Mouse (Mus musculus): ENCODE measurements around the gene Brix1.
"Not testable (repeated sequence)": the region's sequence is repeated elsewhere in the genome, so short reads cannot be mapped to it uniquely, and the experiment has no call there.

DNA sequence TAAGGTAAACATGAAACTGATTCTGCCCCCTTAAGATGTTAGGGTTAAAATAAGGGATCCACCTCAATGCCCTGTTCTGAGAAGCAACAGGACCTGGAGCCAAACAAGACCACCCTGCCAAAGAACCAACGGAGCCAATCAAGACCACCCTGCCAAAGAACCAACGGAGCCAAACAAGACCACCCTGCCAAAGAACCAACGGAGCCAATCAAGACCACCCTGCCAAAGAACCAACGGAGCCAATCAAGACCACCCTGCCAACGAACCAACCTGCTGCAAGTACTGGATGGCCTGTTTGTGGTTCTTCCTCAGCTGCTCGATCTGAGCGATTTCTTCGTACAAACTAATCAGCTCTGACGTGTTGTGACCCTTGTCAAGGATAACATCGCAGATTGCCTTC, 47.6 kb upstream of the Brix1 start:
- not testable (repeated sequence) for TF ChIP-seq CTCF, EP300 (IDR thresholded peaks at IDR 0.05; ENCODE audit: low read depth)
